Mouse (Mus musculus): Measurements from ENCODE around the gene Duoxa2. TPM values are rescaled to one million over a fixed set of nuclear protein-coding genes. Genes with fewer than 3 reads are reported as not detected.

Duoxa2 gene
- polyA plus RNA-seq (2015; fragmentation: Nextera tagmentation; extraction: Ambion mirVana), result not detected in 2 replicates

GRCm38 (mm10) chr2:122298596-122299490 is at the start of gene Duoxa2:
TSS of gene Duoxa2 (plus strand) at chr2:122298900.
- ATAC-seq (ENCODE audit: low read depth), result no peak
- Histone ChIP-seq H3K4me2 (peak within 1 kb of the TSS; percentile 49), H3K27ac (replicated peaks) (no peak within 1 kb of the TSS), H3K27me3 (peaks cover 99% of the 10 kb centered on the region), H3K9ac (peak within 1 kb of the TSS; percentile 2; the same call in 1 of the 2 replicates), H3K36me3 (no peaks in the 10 kb centered on the region), H3K4me3 (peak within 1 kb of the TSS; percentile 20), H3K4me1 (replicated peaks) (peaks cover 40% of the 10 kb centered on the region), H3K9me3 (no peaks in the 10 kb centered on the region)
- under 1% methylated on average over 43 of the region's 43 CpGs for WGBS

GRCm38 (mm10) chr2:122255997-122256396 is 42.7 kb upstream of the Duoxa2 start:
- H3K27ac ChIP-seq (replicated peaks), result no peak overlapping the region
- H3K4me2 ChIP-seq, result no peak overlapping the region
- H3K4me3 ChIP-seq, result no peak overlapping the region
- no peaks in the 10 kb centered on the region for H3K9me3 ChIP-seq
- WGBS, result 95% methylated on average over 5 of the region's 5 CpGs
- H3K36me3 ChIP-seq, result no peaks in the 10 kb centered on the region
- no peak overlapping the region for H3K9ac ChIP-seq
- no peaks in the 10 kb centered on the region for H3K4me1 ChIP-seq (replicated peaks)
- H3K27me3 ChIP-seq, result no peaks in the 10 kb centered on the region
- no peak for ATAC-seq (ENCODE audit: low read depth)

DNA sequence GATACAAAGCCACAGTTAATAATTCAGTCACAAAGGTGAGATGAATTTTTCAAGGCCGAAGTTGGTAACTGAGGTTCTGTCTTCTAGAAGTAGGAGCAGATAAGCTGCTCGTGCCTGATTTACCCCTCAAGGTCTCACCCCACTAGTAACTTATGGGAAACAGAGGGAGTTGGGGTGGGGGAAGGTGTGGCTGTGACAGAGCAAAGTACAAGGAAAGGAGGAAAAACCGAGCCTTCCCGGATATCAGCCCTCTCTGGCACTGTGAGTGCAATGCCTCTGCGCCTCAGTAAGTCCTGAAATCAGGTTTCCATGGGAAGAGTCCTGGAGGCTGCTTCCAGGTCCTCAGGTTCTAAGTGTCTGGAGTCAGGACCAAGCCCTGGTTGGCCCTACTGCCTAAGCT is 38.0 kb upstream of the Duoxa2 start:
- Histone ChIP-seq H3K9me3 (no peaks in the 10 kb centered on the region), H3K4me1 (replicated peaks) (peaks cover 9% of the 10 kb centered on the region), H3K36me3 (no peaks in the 10 kb centered on the region), H3K9ac (no peak overlapping the region), H3K27ac (replicated peaks) (no peak overlapping the region), H3K27me3 (no peaks in the 10 kb centered on the region), H3K4me3 (no peak overlapping the region), H3K4me2 (no peak overlapping the region)
- ATAC-seq (ENCODE audit: low read depth), result no peak
- WGBS, result 81% methylated on average over 5 of the region's 5 CpGs

DNA sequence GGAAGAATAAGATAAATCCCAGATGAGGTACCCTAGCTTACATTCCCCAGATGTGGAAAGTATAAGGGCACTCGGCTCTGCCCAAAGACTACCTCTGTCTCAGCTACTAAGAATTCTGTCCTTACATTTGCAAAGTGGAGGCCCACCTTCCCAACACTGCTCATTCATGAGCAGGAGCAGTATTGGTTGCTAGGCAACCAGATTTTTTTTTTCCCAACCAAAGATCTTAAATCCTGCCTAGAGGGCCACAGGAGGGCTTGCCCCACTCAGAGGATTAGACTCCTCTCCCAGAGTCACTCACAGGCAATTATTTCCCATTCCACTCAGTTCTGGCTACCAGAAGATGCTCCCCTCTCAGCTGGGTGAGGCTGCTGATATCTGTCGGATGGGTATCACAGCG is 34.0 kb upstream of the Duoxa2 start:
- H3K4me3 ChIP-seq, result no peak overlapping the region
- no peak overlapping the region for H3K4me2 ChIP-seq
- no peaks in the 10 kb centered on the region for H3K36me3 ChIP-seq
- H3K4me1 ChIP-seq (replicated peaks), result peaks cover 9% of the 10 kb centered on the region
- no peak overlapping the region for H3K27ac ChIP-seq (replicated peaks)
- H3K9ac ChIP-seq, result no peak overlapping the region
- 67% methylated on average over 3 of the region's 3 CpGs for WGBS
- no peaks in the 10 kb centered on the region for H3K9me3 ChIP-seq
- H3K27me3 ChIP-seq, result no peaks in the 10 kb centered on the region
- ATAC-seq (ENCODE audit: low read depth), result no peak

- H3K4me3 ChIP-seq, result no peak overlapping the region
- 89% methylated on average over 7 of the region's 7 CpGs for WGBS
- no peak overlapping the region for H3K9ac ChIP-seq
- H3K27ac ChIP-seq (replicated peaks), result no peak overlapping the region
- no peak for ATAC-seq (ENCODE audit: low read depth)
- H3K36me3 ChIP-seq, result no peaks in the 10 kb centered on the region
- H3K27me3 ChIP-seq, result no peaks in the 10 kb centered on the region
- peaks cover 9% of the 10 kb centered on the region for H3K4me1 ChIP-seq (replicated peaks)
- H3K4me2 ChIP-seq, result no peak overlapping the region
- no peaks in the 10 kb centered on the region for H3K9me3 ChIP-seq
These were observed 32.1 kb upstream of the Duoxa2 start for GRCm38 (mm10) chr2:122266407-122267193.

GRCm38 (mm10) chr2:122278769-122279168 is 19.9 kb upstream of the Duoxa2 start:
- no peak for ATAC-seq (ENCODE audit: low read depth)
- no peaks in the 10 kb centered on the region for H3K9me3 ChIP-seq
- no peaks in the 10 kb centered on the region for H3K36me3 ChIP-seq
- H3K4me1 ChIP-seq (replicated peaks), result no peaks in the 10 kb centered on the region
- WGBS, result 89% methylated on average over 3 of the region's 3 CpGs
- H3K4me2 ChIP-seq, result no peak overlapping the region
- no peaks in the 10 kb centered on the region for H3K27me3 ChIP-seq
- H3K4me3 ChIP-seq, result no peak overlapping the region
- H3K9ac ChIP-seq, result no peak overlapping the region
- H3K27ac ChIP-seq (replicated peaks), result no peak overlapping the region

DNA sequence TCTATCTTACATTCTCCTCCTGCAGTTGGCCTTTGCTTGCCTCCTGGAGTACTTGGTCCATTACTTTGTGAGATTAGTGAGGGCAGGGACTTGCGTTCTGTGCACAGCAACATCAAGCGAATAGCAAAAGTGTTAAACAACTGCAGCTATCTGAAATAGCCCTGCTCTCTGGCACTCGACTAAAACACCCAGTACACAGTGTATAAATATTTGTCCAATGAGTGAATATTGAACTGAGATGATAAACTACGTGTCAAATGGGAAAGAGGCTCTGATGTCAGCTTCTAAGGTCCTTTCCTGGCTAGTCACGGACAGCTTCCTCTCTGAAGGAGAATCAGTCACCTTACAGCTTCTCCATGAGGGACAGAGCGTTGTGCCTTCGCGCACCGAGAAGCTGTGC is 14.6 kb upstream of the Duoxa2 start:
- no peak overlapping the region for H3K4me2 ChIP-seq
- no peak overlapping the region for H3K4me3 ChIP-seq
- H3K27me3 ChIP-seq, result no peaks in the 10 kb centered on the region
- H3K36me3 ChIP-seq, result no peaks in the 10 kb centered on the region
- H3K9me3 ChIP-seq, result no peaks in the 10 kb centered on the region
- 88% methylated on average over 9 of the region's 9 CpGs for WGBS
- no peak overlapping the region for H3K9ac ChIP-seq
- H3K27ac ChIP-seq (replicated peaks), result no peak overlapping the region
- H3K4me1 ChIP-seq (replicated peaks), result no peaks in the 10 kb centered on the region
- no peak for ATAC-seq (ENCODE audit: low read depth)

GRCm38 (mm10) chr2:122286137-122286536 is 12.6 kb upstream of the Duoxa2 start:
- no peak overlapping the region for H3K4me2 ChIP-seq
- no peak overlapping the region for H3K9ac ChIP-seq
- H3K4me1 ChIP-seq (replicated peaks), result no peaks in the 10 kb centered on the region
- no peak for ATAC-seq (ENCODE audit: low read depth)
- H3K27me3 ChIP-seq, result no peaks in the 10 kb centered on the region
- no peaks in the 10 kb centered on the region for H3K9me3 ChIP-seq
- whole genome bisulfite sequencing, result 70% methylated on average over 7 of the region's 7 CpGs
- no peaks in the 10 kb centered on the region for H3K36me3 ChIP-seq
- H3K27ac ChIP-seq (replicated peaks), result no peak overlapping the region
- no peak overlapping the region for H3K4me3 ChIP-seq

DNA sequence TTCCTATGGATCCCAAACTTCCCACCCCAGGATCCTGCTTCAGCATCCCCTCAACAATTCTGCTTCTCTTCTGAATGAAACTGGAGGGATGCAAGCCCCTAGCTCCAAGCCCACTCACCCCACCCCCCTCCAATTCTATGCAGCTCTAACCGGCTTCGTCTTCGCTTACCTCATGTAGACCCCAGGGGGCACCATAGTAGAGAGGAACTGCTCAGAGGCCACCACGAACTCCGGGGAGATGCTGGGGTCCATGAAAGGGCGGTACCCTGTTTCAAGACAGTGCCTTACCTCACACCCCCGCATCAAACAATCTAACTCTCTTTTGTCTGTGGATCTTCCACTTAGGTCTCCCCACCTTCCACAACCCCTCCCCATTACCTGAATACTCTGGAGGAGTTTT is 3.8 kb upstream of the Duoxa2 start:
- Histone ChIP-seq H3K27ac (replicated peaks) (no peak overlapping the region), H3K27me3 (peaks cover 74% of the 10 kb centered on the region), H3K9me3 (no peaks in the 10 kb centered on the region), H3K4me3 (no peak overlapping the region), H3K9ac (no peak overlapping the region), H3K4me2 (no peak overlapping the region), H3K4me1 (replicated peaks) (peaks cover 23% of the 10 kb centered on the region), H3K36me3 (no peaks in the 10 kb centered on the region)
- 5% methylated on average over 7 of the region's 7 CpGs for WGBS
- no peak for ATAC-seq (ENCODE audit: low read depth)

DNA sequence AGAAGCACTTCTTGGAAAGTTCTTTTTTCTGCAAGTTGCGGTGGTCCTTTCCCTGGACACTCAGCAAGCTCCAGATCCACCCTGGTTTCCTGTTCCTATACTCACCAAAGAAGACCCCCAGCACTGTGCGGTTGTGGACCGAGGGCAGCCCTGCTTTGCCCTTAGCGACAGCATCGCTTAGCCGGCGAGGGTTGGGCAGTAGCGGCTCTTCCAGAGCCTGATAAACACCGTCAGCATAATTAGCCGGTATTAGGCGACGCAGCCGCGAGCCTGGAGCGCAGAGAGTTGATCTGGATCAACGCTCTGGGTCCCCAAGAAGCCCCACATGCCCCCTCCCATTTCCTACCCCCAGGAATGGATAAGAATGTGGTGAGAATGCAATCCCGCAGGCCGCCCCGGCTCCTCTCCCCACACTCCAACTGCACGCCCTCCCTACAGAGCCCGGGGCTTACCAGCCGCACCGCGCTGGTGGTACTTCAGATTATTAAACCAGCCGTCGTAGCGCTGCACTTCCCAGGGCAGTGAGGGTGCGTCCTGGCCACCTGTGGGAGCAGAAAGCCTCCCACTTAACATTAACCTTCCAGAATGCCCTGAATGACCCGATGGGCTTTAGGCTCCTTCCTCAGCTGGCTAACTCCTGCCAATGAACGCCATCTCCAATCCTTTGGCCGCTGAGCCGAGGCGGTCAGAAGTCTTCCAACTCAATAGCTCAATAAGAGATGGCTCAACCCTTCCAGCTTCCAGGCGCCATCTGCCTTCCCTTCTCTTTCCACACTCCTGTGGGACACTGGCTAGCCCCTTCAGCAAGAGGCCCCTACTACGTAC is 1.2 kb upstream of the Duoxa2 start:
- WGBS, result 1% methylated on average over 35 of the region's 35 CpGs
- Histone ChIP-seq H3K36me3 (no peaks in the 10 kb centered on the region), H3K27me3 (peaks cover 100% of the 10 kb centered on the region), H3K9me3 (no peaks in the 10 kb centered on the region), H3K27ac (replicated peaks) (no peak overlapping the region), H3K4me1 (replicated peaks) (peaks cover 40% of the 10 kb centered on the region), H3K4me2 (peak overlapping the region; percentile 39), H3K4me3 (peak overlapping the region; percentile 20), H3K9ac (peak overlapping the region; percentile 26; the same call in 1 of the 2 replicates)
- ATAC-seq (ENCODE audit: low read depth), result no peak

DNA sequence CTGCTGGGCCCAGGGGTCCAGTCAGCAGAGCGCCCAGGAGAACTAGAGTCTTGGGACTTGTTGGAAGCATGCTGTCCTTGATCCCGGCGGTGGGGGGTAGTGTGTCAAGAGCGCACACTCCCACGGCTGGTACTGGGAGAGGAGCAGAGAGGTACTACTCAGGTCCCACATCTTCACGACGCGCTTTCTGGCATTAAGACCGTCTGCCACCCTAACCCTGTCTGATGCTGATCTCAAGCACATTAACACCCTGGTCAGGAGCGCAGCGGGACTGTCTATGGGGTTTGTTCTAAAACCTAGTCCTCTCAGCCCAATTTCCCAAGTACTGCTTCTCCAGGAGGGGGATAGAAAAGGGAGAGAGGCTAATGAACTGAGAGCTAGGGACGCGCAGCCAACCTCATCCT is 602 bp upstream of the Duoxa2 start, which contains the start of gene Duox2:
Gene Duox2 (minus strand): TSS at position 354 of the 404 bp plus-strand sequence.
- Histone ChIP-seq H3K36me3 (no peaks in the 10 kb centered on the region), H3K27me3 (peaks cover 99% of the 10 kb centered on the region), H3K9ac (peak within 1 kb of the TSS; percentile 26), H3K9me3 (no peaks in the 10 kb centered on the region), H3K27ac (replicated peaks) (no peak within 1 kb of the TSS), H3K4me2 (peak within 1 kb of the TSS; percentile 49), H3K4me3 (peak within 1 kb of the TSS; percentile 20), H3K4me1 (replicated peaks) (peaks cover 40% of the 10 kb centered on the region)
- WGBS, result 4% methylated on average over 13 of the region's 13 CpGs
- no peak for ATAC-seq (ENCODE audit: low read depth)
